Comparison of ENCODE assay signal across 13 mouse cellular contexts in genomic region chr1:47193001-47193400, GRCm38 (mm10).
DNase-seq lines count a peak whose midpoint lies in the region.
"Had no signal": no experiment of that assay in that cellular context is flagged by ENCODE, and none has a peak within 500 bp of the region (broad histone marks: within the 10 kb centered on the region; RNA-seq: fewer than 3 reads in every experiment).

No protein-coding gene starts in this region.

- intact Hi-C loops in left cerebral cortex, postnatal 14 days (cut with DNase I) = no loop called here
- intact Hi-C loops in gastrocnemius, postnatal 36 days (cut with DNase I) = no loop called here

- peak; percentile 64 to 83 for DNase-seq in layer of hippocampus, adult 18-20 months (ENCODE audit: low spot score in 2 of 2)
- no peak for DNase-seq in layer of hippocampus, postnatal 25 days (ENCODE audit: extremely low spot score in 1 of 2, low spot score in 1 of 2)
- peak; percentile 54 to 79 for DNase-seq in layer of hippocampus, adult 8-10 months (ENCODE audit: low spot score in 2 of 2)
- peak; percentile 42 to 53 for DNase-seq in left cerebral cortex, postnatal 14 days (ENCODE audit: low spot score in 2 of 2)
- peak; percentile 90 for DNase-seq in telencephalon, adult 2 months (ENCODE audit: low read depth, low spot score)
- no peak for DNase-seq in gastrocnemius, postnatal 36 days
- no peak for DNase-seq in kidney, adult 9 months
- DNase-seq: cerebellum, adult 2 months; gastrocnemius, postnatal 14 days; kidney, adult 18-20 months; kidney, postnatal 10 days; liver; thymus, postnatal 36 days had no signal

Comparison
In these comparisons a context has a peak if more than half of its experiments do, and no peak if none do; other contexts are left out.
1. DNase-seq: peak in layer of hippocampus, adult 18-20 months (2 of 2), layer of hippocampus, adult 8-10 months (2 of 2), left cerebral cortex, postnatal 14 days (2 of 2) and telencephalon, adult 2 months (single experiment); none in layer of hippocampus, postnatal 25 days (0 of 2), gastrocnemius, postnatal 36 days (0 of 2) and kidney, adult 9 months (single experiment).